In genomic region chr4:97775059-97775458, GRCm38 (mm10) we compare ENCODE assay signal across 9 mouse cellular contexts. TPM values are rescaled to one million over a fixed set of nuclear protein-coding genes. Genes with fewer than 3 reads are reported as not detected.
DNase-seq lines count a peak whose midpoint lies in the region; ATAC-seq and TF ChIP-seq lines count a peak whose summit lies in the region.
"Had no signal": no experiment of that assay in that cellular context is flagged by ENCODE, and none has a peak within 500 bp of the region (broad histone marks: within the 10 kb centered on the region; RNA-seq: fewer than 3 reads in every experiment).

No protein-coding gene starts in this region.

- H3K27ac ChIP-seq in cortical plate, adult 2 months (ENCODE audit: insufficient read depth, low read length): peak overlapping the region; percentile 54; the same call in 1 of the 2 replicates
- H3K27ac ChIP-seq in intestine, embryonic 16.5 days (ENCODE audit: low read length): peak overlapping the region; percentile 77
- peak overlapping the region; percentile 62; the same call in 1 of the 2 replicates for H3K27ac ChIP-seq in liver, embryonic 11.5 days (ENCODE audit: low read depth, low read length)

- no peaks in the 10 kb centered on the region for H3K9me3 ChIP-seq in intestine, embryonic 16.5 days (ENCODE audit: control insufficient read depth, low read length)
- no peaks in the 10 kb centered on the region for H3K9me3 ChIP-seq in liver, embryonic 11.5 days (ENCODE audit: control insufficient read depth, low read length)

- no peaks in the 10 kb centered on the region for H3K4me1 ChIP-seq in cortical plate, adult 2 months (ENCODE audit: control insufficient read depth, insufficient read depth, low read length)
- H3K4me1 ChIP-seq in intestine, embryonic 16.5 days (ENCODE audit: control insufficient read depth, insufficient read depth, low read length): peaks cover 18% of the 10 kb centered on the region
- peaks cover 10% of the 10 kb centered on the region for H3K4me1 ChIP-seq in liver, embryonic 11.5 days (replicated peaks; ENCODE audit: control insufficient read depth, insufficient read depth, low read length)

- DNase-seq in frontal cortex, postnatal 10 days (ENCODE audit: low spot score in 2 of 2): peak; percentile 46 to 60
- no peak for DNase-seq in frontal cortex, postnatal 25 days (ENCODE audit: low spot score in 2 of 2)
- peak; percentile 56 to 80 for DNase-seq in gastrocnemius, postnatal 4 days (ENCODE audit: low spot score in 2 of 2)
- peak; percentile 62 for DNase-seq in liver, embryonic 11.5 days (ENCODE audit: low spot score)
- DNase-seq in thymus, postnatal 0 days (ENCODE audit: low spot score): peak; percentile 28

- H3K4me3 ChIP-seq in cortical plate, adult 2 months (ENCODE audit: insufficient read depth, low read length): no peak overlapping the region
- H3K4me3 ChIP-seq in intestine, embryonic 16.5 days (ENCODE audit: low read length): peak overlapping the region; percentile 35
- H3K4me3 ChIP-seq in liver, embryonic 11.5 days (ENCODE audit: low read depth, low read length): peak overlapping the region; percentile 22
- no peak overlapping the region for H3K4me3 ChIP-seq in myocyte

- ATAC-seq in intestine, embryonic 16.5 days: no peak
- ATAC-seq in liver, embryonic 11.5 days (replicated peaks; ENCODE audit: low FRiP score): no peak

- WGBS in intestine, embryonic 16.5 days: 2% methylated on average over 13 of the region's 13 CpGs
- WGBS in liver, embryonic 11.5 days: under 1% methylated on average over 13 of the region's 13 CpGs

- H3ac ChIP-seq in myocyte (ENCODE audit: control insufficient read depth, insufficient read length): no peak overlapping the region

- TF ChIP-seq POLR2A in cortical plate, adult 2 months (IDR thresholded peaks at IDR 0.05; ENCODE audit: extremely low read depth, insufficient read depth, low read length): no peak
- TF ChIP-seq POLR2A in myocyte (IDR thresholded peaks at IDR 0.05; ENCODE audit: insufficient read length, low read depth): no peak

- no peaks in the 10 kb centered on the region for H3K27me3 ChIP-seq in intestine, embryonic 16.5 days (replicated peaks; ENCODE audit: control insufficient read depth, insufficient read depth, low read length)
- peaks cover 61% of the 10 kb centered on the region for H3K27me3 ChIP-seq in liver, embryonic 11.5 days (replicated peaks; ENCODE audit: control insufficient read depth, insufficient read depth, low read length)
- peaks cover 26% of the 10 kb centered on the region for H3K27me3 ChIP-seq in myocyte (ENCODE audit: control insufficient read depth, insufficient read depth, insufficient read length)
- H3K27me3 ChIP-seq: CH12.LX had no signal

- peak overlapping the region; percentile 34; the same call in 1 of the 2 replicates for H3K9ac ChIP-seq in intestine, embryonic 16.5 days (ENCODE audit: low read depth, low read length)
- no peak overlapping the region for H3K9ac ChIP-seq in liver, embryonic 11.5 days (ENCODE audit: low read depth, low read length)

- TF ChIP-seq CTCF in cortical plate, adult 2 months (IDR thresholded peaks at IDR 0.05; ENCODE audit: extremely low read depth, insufficient read depth, low read length): no peak

- H3K36me3 ChIP-seq in intestine, embryonic 16.5 days (ENCODE audit: control insufficient read depth, insufficient read depth, low read length): no peaks in the 10 kb centered on the region
- H3K36me3 ChIP-seq in liver, embryonic 11.5 days (ENCODE audit: control insufficient read depth, insufficient read depth, low read length): no peaks in the 10 kb centered on the region
- H3K36me3 ChIP-seq in myocyte (ENCODE audit: control insufficient read depth, insufficient read depth): no peaks in the 10 kb centered on the region

- no peaks in the 10 kb centered on the region for H3K79me2 ChIP-seq in myocyte (ENCODE audit: control insufficient read depth, insufficient read depth)

- H3K4me2 ChIP-seq in intestine, embryonic 16.5 days (ENCODE audit: low read depth, low read length): peak overlapping the region; percentile 88
- H3K4me2 ChIP-seq in liver, embryonic 11.5 days: peak overlapping the region; percentile 86
- peak overlapping the region; percentile 50 for H3K4me2 ChIP-seq in myocyte (ENCODE audit: low read depth)

TF ChIP-seq in myocyte, 11 proteins besides CTCF, POLR2A, EP300 and RAD21:
- TF ChIP-seq REST (IDR thresholded peaks at IDR 0.05; ENCODE audit: insufficient read depth, insufficient read length) (no peak), SRF (IDR thresholded peaks at IDR 0.05; ENCODE audit: control insufficient read depth, insufficient read length, low read depth) (no peak), CEBPB (IDR thresholded peaks at IDR 0.05; ENCODE audit: insufficient read depth, poor library complexity, severe bottlenecking) (no peak), E2F4 (IDR thresholded peaks at IDR 0.05; ENCODE audit: insufficient read depth) (no peak), MYOD1 (IDR thresholded peaks at IDR 0.05; ENCODE audit: control insufficient read depth in 1 of 3, insufficient read length in 2 of 3, low read depth in 2 of 3) (no peak), POLR2AphosphoS2 (IDR thresholded peaks at IDR 0.05; ENCODE audit: insufficient read length, low read depth) (no peak), USF1 (IDR thresholded peaks at IDR 0.05; ENCODE audit: low read depth) (no peak), MYOG (IDR thresholded peaks at IDR 0.05; ENCODE audit: control insufficient read depth in 1 of 3, insufficient read depth in 1 of 3, insufficient read length in 2 of 3, low read depth in 2 of 3) (no peak), TCF3 (IDR thresholded peaks at IDR 0.05; ENCODE audit: insufficient read length, low read depth) (no peak), TCF12 (IDR thresholded peaks at IDR 0.05; ENCODE audit: insufficient read depth, poor library complexity, severe bottlenecking) (no peak), MAX (IDR thresholded peaks at IDR 0.05; ENCODE audit: low read depth) (no peak)

RNA-seq across cellular contexts. Expression of gene Nfia, which starts 2.5 kb away (rescaled TPM):
- 21.5 and 24.1 TPM in 2 replicates for polyA plus RNA-seq in cortical plate, adult 2 months (2012; rRNA removed)
- 100 to 1,000 TPM; 166 to 173 TPM for total RNA-seq in gastrocnemius, postnatal 4 days (2021)
- 23.7 and 24.0 TPM in 2 replicates for polyA plus RNA-seq in intestine, embryonic 16.5 days (2015; fragmentation: Nextera tagmentation; extraction: Ambion mirVana)
- polyA plus RNA-seq in liver, embryonic 11.5 days (2014; fragmentation: Nextera tagmentation; extraction: Ambion mirVana): 8.7 and 11.3 TPM in 2 replicates
- polyA plus RNA-seq in myocyte (2012; fragmentation: generic; extraction: Trizol): 0.25 TPM
- polyA plus RNA-seq in thymus, postnatal 0 days (2015; fragmentation: Nextera tagmentation; extraction: Ambion mirVana): 16.5 and 18.7 TPM in 2 replicates
- total RNA-seq: CH12.LX had no signal

RNA-seq across cellular contexts. Expression of gene E130114P18Rik, which starts 2.8 kb away (rescaled TPM):
- polyA plus RNA-seq in cortical plate, adult 2 months (2012; rRNA removed): 12.7 and 14.3 TPM in 2 replicates
- total RNA-seq in gastrocnemius, postnatal 4 days (2021): 1 to 10 TPM; 3.6 to 4.4 TPM
- 2.5 and 2.6 TPM in 2 replicates for polyA plus RNA-seq in intestine, embryonic 16.5 days (2015; fragmentation: Nextera tagmentation; extraction: Ambion mirVana)
- polyA plus RNA-seq in liver, embryonic 11.5 days (2014; fragmentation: Nextera tagmentation; extraction: Ambion mirVana): 0.60 and 0.68 TPM in 2 replicates
- polyA plus RNA-seq in myocyte (2012; fragmentation: generic; extraction: Trizol): not detected
- polyA plus RNA-seq in thymus, postnatal 0 days (2015; fragmentation: Nextera tagmentation; extraction: Ambion mirVana): 0.54 and 0.79 TPM in 2 replicates
- total RNA-seq: CH12.LX had no signal

Comparison
In these comparisons a context has a peak if more than half of its experiments do, and no peak if none do; other contexts are left out.
1. DNase-seq: peak in frontal cortex, postnatal 10 days (2 of 2), gastrocnemius, postnatal 4 days (2 of 2), liver, embryonic 11.5 days (single experiment) and thymus, postnatal 0 days (single experiment); none in frontal cortex, postnatal 25 days (0 of 2).
2. H3K4me3 ChIP-seq: peak in intestine, embryonic 16.5 days (single experiment) and liver, embryonic 11.5 days (single experiment); none in cortical plate, adult 2 months (single experiment) and myocyte (single experiment).
3. Peak in every context shown above with its lines, with median percentiles within 50 percentile points of each other: H3K27ac ChIP-seq and H3K4me2 ChIP-seq.